Mouse (Mus musculus) liver, embryonic 11.5 days (tissue): Measurements from ENCODE around the gene Bcorl1. TPM values are rescaled to one million over a fixed set of nuclear protein-coding genes. Genes with fewer than 3 reads are reported as not detected.

Experiments used
- ATAC-seq: fragments of 200-750 bp; cut with Nextera tagmentation; replicated peaks from 2 replicates; pipeline ENCODE4 v1.8.0; 2017; ENCODE audit warnings: moderate number of reproducible peaks, mild to moderate bottlenecking, moderate TSS enrichment, moderate library complexity; ENCODE audit not compliant: low FRiP score
- DNase-seq: peaks from one replicate; pipeline ENCODE4 v3.0.0-alpha.2; 2017; ENCODE audit warnings: low spot score
- H3K27ac ChIP-seq: fragments of 300-500 bp; sonication (generic); 2 replicates; pipeline ENCODE4 v1.5.1; 2014; ENCODE audit warnings: mild to moderate bottlenecking, low read depth, low read length, control low read depth
- H3K27me3 ChIP-seq: fragments of 300-500 bp; sonication (generic); replicated peaks from 2 replicates; pipeline ENCODE4 v1.6.1; 2014; ENCODE audit warnings: low read length, mixed read lengths; ENCODE audit not compliant: control insufficient read depth, insufficient read depth
- H3K36me3 ChIP-seq: fragments of 300-500 bp; sonication (generic); 2 replicates; pipeline ENCODE4 v1.6.1; 2014; ENCODE audit warnings: mild to moderate bottlenecking, low read length, moderate library complexity, mixed read lengths; ENCODE audit not compliant: control insufficient read depth, insufficient read depth
- H3K4me1 ChIP-seq: fragments of 300-500 bp; sonication (generic); replicated peaks from 2 replicates; pipeline ENCODE4 v1.6.1; 2014; ENCODE audit warnings: low read length, mixed read lengths; ENCODE audit not compliant: control insufficient read depth, insufficient read depth
- H3K4me2 ChIP-seq: fragments of 300-500 bp; sonication (generic); 2 replicates; pipeline ENCODE4 v1.6.1; 2014; ENCODE audit warnings: mild to moderate bottlenecking, control low read depth, moderate library complexity
- H3K4me3 ChIP-seq: fragments of 300-500 bp; sonication (generic); 2 replicates; pipeline ENCODE4 v1.5.1; 2014; ENCODE audit warnings: low read depth, low read length, control low read depth
- H3K9ac ChIP-seq: fragments of 300-500 bp; sonication (generic); 2 replicates; pipeline ENCODE4 v1.6.1; 2014; ENCODE audit warnings: low read depth, low read length, control low read depth
- H3K9me3 ChIP-seq: fragments of 300-500 bp; sonication (generic); 2 replicates; pipeline ENCODE4 v1.6.1; 2016; ENCODE audit warnings: low read length, inconsistent platforms, mixed read lengths; ENCODE audit not compliant: control insufficient read depth
- WGBS: fragments of 180-500 bp; shearing (Covaris S2); extraction: QIAGEN DNeasy Blood & Tissue Kit; methylation state at CpG from one replicate; pipeline ENCODE4 v1.1.7; 2014; 5-methylcytosine and 5-hydroxymethylcytosine counted together
- polyA plus RNA-seq: library from polyadenylated mRNA; unstranded; fragments of >200 nt; fragmentation: Nextera tagmentation; extraction: Ambion mirVana; gene quantifications from 2 replicates; pipeline ENCODE4 v1.2.1, GENCODE M21; 2014

The Bcorl1 gene
- polyA plus RNA-seq, 1 experiment from 2014 or later: 7.3 TPM

GRCm38 (mm10) chrX:48340441-48341049 is 613 bp upstream of the Bcorl1 start:
- H3K27ac ChIP-seq: no peak overlapping the region
- H3K27me3 ChIP-seq: peaks cover 28% of the 10 kb centered on the region
- H3K4me1 ChIP-seq: no peaks in the 10 kb centered on the region
- DNase-seq (peak; percentile 36), ATAC-seq (no peak)
- H3K36me3 ChIP-seq: no peaks in the 10 kb centered on the region
- H3K9me3 ChIP-seq: no peaks in the 10 kb centered on the region
- H3K9ac ChIP-seq: peak overlapping the region; percentile 69
- WGBS: 9% methylated on average over 35 of the region's 35 CpGs
- peak overlapping the region; percentile 65 for H3K4me3 ChIP-seq
- peak overlapping the region; percentile 76 for H3K4me2 ChIP-seq

DNA sequence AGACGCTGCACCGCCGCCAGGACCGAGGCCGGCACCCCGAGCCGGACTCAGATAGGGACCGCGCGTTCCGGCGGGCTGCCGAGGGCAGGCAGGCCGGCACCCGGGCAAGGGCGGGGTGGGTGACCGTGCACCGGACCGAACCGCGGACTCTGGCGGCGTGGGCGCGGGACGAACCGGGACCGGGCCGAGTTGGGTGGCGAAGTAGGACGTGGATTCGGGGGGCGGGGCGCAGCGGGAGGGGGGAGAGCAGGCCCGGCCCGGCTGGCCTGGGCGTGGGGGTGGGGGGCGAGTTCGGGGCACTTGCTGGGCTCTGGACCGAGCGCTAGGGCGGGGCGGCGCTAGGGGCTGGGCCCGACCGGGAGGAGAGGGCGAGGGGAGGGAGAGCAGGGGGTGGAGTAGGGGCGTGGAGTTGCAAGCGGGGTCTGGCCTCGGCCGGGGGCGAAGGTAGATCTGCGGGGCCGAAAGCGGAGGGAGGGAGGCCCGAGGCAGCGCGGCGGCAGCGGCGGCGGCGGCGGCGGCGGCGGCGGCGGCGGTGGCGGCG is 533 bp downstream of the Bcorl1 start:
- no peaks in the 10 kb centered on the region for H3K9me3 ChIP-seq
- H3K4me3 ChIP-seq: peak overlapping the region; percentile 65
- H3K4me1 ChIP-seq: no peaks in the 10 kb centered on the region
- H3K9ac ChIP-seq: peak overlapping the region; percentile 69
- peak overlapping the region; percentile 76 for H3K4me2 ChIP-seq
- DNase-seq: peak; percentile 63
- peak; percentile 30 for ATAC-seq
- peaks cover 30% of the 10 kb centered on the region for H3K27me3 ChIP-seq
- 14% methylated on average over 44 of the region's 73 CpGs for whole genome bisulfite sequencing
- H3K27ac ChIP-seq: peak overlapping the region; percentile 53; the same call in 1 of the 2 replicates
- H3K36me3 ChIP-seq: no peaks in the 10 kb centered on the region

DNA sequence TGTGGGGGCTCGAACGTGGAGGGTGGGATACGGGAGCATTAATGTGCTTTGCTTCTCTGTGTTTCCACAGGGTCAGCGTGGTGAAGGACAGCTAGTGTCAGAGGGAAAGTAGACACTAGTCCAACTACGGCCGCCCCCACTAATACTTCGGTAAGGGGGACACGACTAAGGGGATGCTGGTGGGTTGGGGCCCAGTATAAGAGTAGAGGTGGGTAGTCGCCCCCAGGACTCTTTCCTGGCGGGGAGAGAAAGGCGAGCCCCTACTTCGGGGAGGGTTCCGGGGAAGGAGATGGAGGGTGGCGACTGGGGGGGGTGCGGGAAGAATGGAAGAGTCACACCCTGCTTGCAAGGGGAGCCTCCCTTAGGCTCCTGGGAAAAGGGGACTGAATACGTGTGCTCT is 1.6 kb downstream of the Bcorl1 start:
- Histone ChIP-seq H3K4me1 (no peaks in the 10 kb centered on the region), H3K9ac (peak overlapping the region; percentile 69), H3K27ac (no peak overlapping the region), H3K36me3 (no peaks in the 10 kb centered on the region), H3K4me2 (peak overlapping the region; percentile 76), H3K27me3 (peaks cover 30% of the 10 kb centered on the region), H3K4me3 (peak overlapping the region; percentile 65), H3K9me3 (no peaks in the 10 kb centered on the region)
- WGBS: 10% methylated on average over 16 of the region's 16 CpGs
- no peak; the same call in 1 of the 2 replicates for ATAC-seq
- DNase-seq: no peak

- peak overlapping the region; percentile 67 for H3K9ac ChIP-seq
- WGBS: 9% methylated on average over 32 of the region's 36 CpGs
- DNase-seq: peak; percentile 84
- H3K36me3 ChIP-seq: no peaks in the 10 kb centered on the region
- no peaks in the 10 kb centered on the region for H3K9me3 ChIP-seq
- ATAC-seq: peak; percentile 90
- H3K27me3 ChIP-seq: peaks cover 30% of the 10 kb centered on the region
- H3K27ac ChIP-seq: peak overlapping the region; percentile 83
- H3K4me3 ChIP-seq: peak overlapping the region; percentile 65
- H3K4me2 ChIP-seq: peak overlapping the region; percentile 76
- no peaks in the 10 kb centered on the region for H3K4me1 ChIP-seq
Observed at GRCm38 (mm10) chrX:48343461-48343952, 2.3 kb downstream of the Bcorl1 start.

DNA sequence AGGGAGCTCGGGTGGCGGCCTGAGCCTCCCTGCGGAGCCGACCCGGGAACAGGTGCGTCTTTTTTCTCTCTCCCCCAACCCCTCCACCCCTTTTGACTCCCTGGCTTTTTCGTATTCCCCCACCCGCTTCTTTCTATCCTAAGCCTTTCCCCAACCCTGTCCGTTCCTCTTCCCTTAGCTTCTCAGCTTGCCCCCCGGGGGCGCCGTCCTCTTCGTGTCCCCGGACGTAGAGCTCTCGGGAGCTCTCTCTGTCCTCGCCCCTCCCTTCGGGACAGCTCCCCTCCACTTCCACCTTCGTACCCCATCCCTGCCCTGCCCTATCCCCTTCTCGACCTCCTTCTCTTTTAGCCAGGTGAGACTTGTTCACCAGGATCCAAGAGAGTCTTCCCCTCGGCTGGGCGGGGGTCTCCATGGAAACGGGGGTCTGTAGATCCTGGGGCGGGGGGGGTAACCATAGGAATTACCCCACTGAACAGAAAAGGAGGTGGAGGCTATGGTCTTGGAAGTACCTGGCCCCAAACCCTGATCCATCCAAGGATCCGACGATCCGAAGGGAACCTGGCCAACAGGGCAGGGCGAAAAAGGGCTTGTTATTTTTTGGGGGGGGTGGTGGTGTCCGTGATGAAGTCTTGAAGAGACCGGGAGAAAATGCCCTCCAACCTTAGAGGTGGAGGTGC is 2.9 kb downstream of the Bcorl1 start:
- no peaks in the 10 kb centered on the region for H3K4me1 ChIP-seq
- no peak for DNase-seq
- peaks cover 30% of the 10 kb centered on the region for H3K27me3 ChIP-seq
- peak; percentile 3; the same call in 1 of the 2 replicates for ATAC-seq
- peak overlapping the region; percentile 83 for H3K27ac ChIP-seq
- peak overlapping the region; percentile 65 for H3K4me3 ChIP-seq
- WGBS: 10% methylated on average over 25 of the region's 30 CpGs
- H3K9me3 ChIP-seq: no peaks in the 10 kb centered on the region
- H3K4me2 ChIP-seq: peak overlapping the region; percentile 76
- peak overlapping the region; percentile 67 for H3K9ac ChIP-seq
- H3K36me3 ChIP-seq: no peaks in the 10 kb centered on the region

- DNase-seq (peak; percentile 42), ATAC-seq (no peak)
- Histone ChIP-seq H3K4me1 (no peaks in the 10 kb centered on the region), H3K9me3 (no peaks in the 10 kb centered on the region), H3K27ac (peak overlapping the region; percentile 83; the same call in 1 of the 2 replicates), H3K4me3 (peak overlapping the region; percentile 65), H3K27me3 (peaks cover 30% of the 10 kb centered on the region), H3K36me3 (no peaks in the 10 kb centered on the region), H3K9ac (peak overlapping the region; percentile 67), H3K4me2 (peak overlapping the region; percentile 76)
- 6% methylated on average over 30 of the region's 61 CpGs for WGBS
Observed at GRCm38 (mm10) chrX:48344643-48345384, 3.7 kb downstream of the Bcorl1 start.

DNA sequence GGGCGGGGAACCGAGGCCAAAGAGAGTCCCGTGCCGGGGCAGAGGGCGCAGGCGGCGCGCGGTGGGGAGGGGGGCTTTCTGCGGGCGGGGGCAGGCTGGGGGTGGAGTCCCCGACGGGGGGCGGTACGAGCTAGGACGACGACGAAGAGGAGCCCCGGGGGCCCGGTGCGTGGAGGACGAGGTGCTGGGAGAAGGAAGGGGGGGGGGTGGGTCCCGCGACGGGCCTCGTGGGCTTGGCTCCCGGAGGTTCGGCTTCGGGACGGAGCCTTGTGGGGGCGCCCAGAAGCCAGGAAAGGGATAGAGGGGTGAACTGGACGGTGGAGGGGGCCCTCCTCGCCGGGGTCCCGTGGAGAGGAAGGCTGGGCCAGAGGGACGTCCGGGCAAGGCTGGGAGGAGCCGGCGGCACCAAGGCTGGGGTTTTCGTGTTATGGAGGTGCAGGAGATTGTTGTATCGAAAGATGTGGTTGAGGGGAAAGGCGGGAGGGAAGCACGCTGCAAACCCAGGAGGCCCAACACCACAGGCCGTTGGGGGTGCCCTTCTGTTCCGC is 4.3 kb downstream of the Bcorl1 start:
- 8% methylated on average over 38 of the region's 45 CpGs for WGBS
- peak overlapping the region; percentile 9; the same call in 1 of the 2 replicates for H3K27ac ChIP-seq
- H3K4me1 ChIP-seq: no peaks in the 10 kb centered on the region
- H3K9ac ChIP-seq: peak overlapping the region; percentile 67
- H3K4me3 ChIP-seq: peak overlapping the region; percentile 65
- H3K9me3 ChIP-seq: no peaks in the 10 kb centered on the region
- no peak for ATAC-seq
- DNase-seq: peak; percentile 46
- peak overlapping the region; percentile 76 for H3K4me2 ChIP-seq
- H3K27me3 ChIP-seq: peaks cover 30% of the 10 kb centered on the region
- no peaks in the 10 kb centered on the region for H3K36me3 ChIP-seq

DNA sequence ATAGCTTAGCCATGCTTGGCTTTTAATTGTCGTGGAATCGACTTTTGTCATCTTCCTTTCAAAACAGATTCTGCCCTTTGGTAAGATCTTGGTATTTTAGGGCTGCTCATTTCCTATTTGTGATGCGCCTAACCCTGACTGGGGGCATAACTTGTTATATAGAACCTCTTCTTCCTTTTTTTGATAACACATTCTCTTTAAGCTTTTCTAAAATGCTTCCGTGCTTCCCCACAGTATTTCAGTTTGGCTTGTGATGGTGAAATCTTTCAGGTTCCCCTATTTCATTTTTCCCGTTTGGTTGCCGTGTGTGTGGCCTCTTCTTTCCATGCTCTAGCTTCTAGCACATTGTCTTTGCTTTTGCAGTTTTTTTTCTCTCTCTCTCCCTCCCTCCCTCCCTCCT is 14.2 kb downstream of the Bcorl1 start:
- Histone ChIP-seq H3K4me2 (no peak overlapping the region), H3K4me1 (no peaks in the 10 kb centered on the region; the same call in 1 of the 2 replicates), H3K9ac (no peak overlapping the region), H3K4me3 (no peak overlapping the region), H3K27ac (no peak overlapping the region), H3K27me3 (0 out of 2 replicates have a peak, but pooled peaks cover 3% of the 10 kb centered on the region), H3K9me3 (no peaks in the 10 kb centered on the region), H3K36me3 (no peaks in the 10 kb centered on the region)
- WGBS: 78% methylated on average over 6 of the region's 6 CpGs
- DNase-seq (no peak), ATAC-seq (no peak)
